Mouse (Mus musculus): ENCODE measurements at regions not wholly inside any gene's neighbourhood (a gene's known extent, or its start where the extent isn't known, plus 50 kb on each side); places are given as distances from the start of the nearest gene placed in this dataset.
"Not testable (repeated sequence)": the region's sequence is repeated elsewhere in the genome, so short reads cannot be mapped to it uniquely, and the experiment has no call there.

GRCm38 (mm10) chr16:55575609-55576283 is 263.0 kb downstream of the Nfkbiz start:
- TF ChIP-seq CTCF (IDR thresholded peaks at IDR 0.05; ENCODE audit: low read depth); EP300 (optimal IDR thresholded peaks at IDR 0.05): not testable (repeated sequence)
